Comparison of ENCODE assay signal across 18 mouse cellular contexts in genomic region chr14:27798184-27798934, GRCm38 (mm10).
A peak's percentile ranks its signal among the peaks of the same experiment; 100 is the strongest.
DNase-seq lines count a peak whose midpoint lies in the region; ATAC-seq and TF ChIP-seq lines count a peak whose summit lies in the region.
"Had no signal": no experiment of that assay in that cellular context is flagged by ENCODE, and none has a peak within 500 bp of the region (broad histone marks: within the 10 kb centered on the region; RNA-seq: fewer than 3 reads in every experiment).

No protein-coding gene starts in this region.

- intact Hi-C loops in gastrocnemius, postnatal 36 days (cut with DNase I) = no loop called here

- H3K27ac ChIP-seq in forebrain, embryonic 13.5 days = 0 out of 2 replicates have a peak overlapping the region, but pooled peaks have one; percentile 10
- H3K27ac ChIP-seq in forebrain, embryonic 12.5 days = no peak overlapping the region
- H3K27ac ChIP-seq: neural tube, embryonic 12.5 days had no signal

- H3K36me3 ChIP-seq in forebrain, embryonic 13.5 days (ENCODE audit: poor library complexity, severe bottlenecking) = no peaks in the 10 kb centered on the region
- no peaks in the 10 kb centered on the region for H3K36me3 ChIP-seq in forebrain, embryonic 12.5 days (replicated peaks)
- H3K36me3 ChIP-seq: neural tube, embryonic 12.5 days had no signal

- no peak for TF ChIP-seq POLR2A in brain, embryonic 14.5 days (IDR thresholded peaks at IDR 0.05; ENCODE audit: borderline replicate concordance, extremely low read depth, insufficient read depth, insufficient read length, poor library complexity, severe bottlenecking)

- 73% methylated on average over 11 of the region's 11 CpGs for WGBS in forebrain, embryonic 13.5 days
- 74% methylated on average over 11 of the region's 11 CpGs for WGBS in forebrain, embryonic 12.5 days

- no peak overlapping the region for H3K4me3 ChIP-seq in forebrain, embryonic 13.5 days
- H3K4me3 ChIP-seq in forebrain, embryonic 12.5 days (replicated peaks) = no peak overlapping the region
- H3K4me3 ChIP-seq: neural tube, embryonic 12.5 days had no signal

- no peak for ATAC-seq in forebrain, embryonic 13.5 days
- no peak for ATAC-seq in forebrain, embryonic 12.5 days (ENCODE audit: low FRiP score)
- ATAC-seq: midbrain, embryonic 16.5 days had no signal

- H3K9ac ChIP-seq in forebrain, embryonic 13.5 days = no peak overlapping the region
- H3K9ac ChIP-seq in forebrain, embryonic 12.5 days = no peak overlapping the region
- H3K9ac ChIP-seq: lung, embryonic 14.5 days; neural tube, embryonic 12.5 days had no signal

- no peak for TF ChIP-seq CTCF in brain, embryonic 14.5 days (IDR thresholded peaks at IDR 0.05; ENCODE audit: borderline replicate concordance, extremely low read depth, insufficient read depth, insufficient read length)

- peak; percentile 47 for DNase-seq in layer of hippocampus, adult 9-11 months
- DNase-seq in layer of hippocampus, adult 11-12 months (ENCODE audit: low spot score) = no peak
- DNase-seq in brain, embryonic 14.5 days (ENCODE audit: low read depth) = peak; percentile 38
- DNase-seq in right cerebral cortex, postnatal 36 days (ENCODE audit: low spot score in 2 of 2) = peak; percentile 43 to 50
- DNase-seq in gastrocnemius, postnatal 36 days = no peak
- DNase-seq: adrenal gland, adult 2 months; cerebellum, adult 9-10 months; gastrocnemius, postnatal 14 days; heart, postnatal 4 days; kidney, adult 9 months; lung, embryonic 14.5 days; thymus, postnatal 36 days had no signal

- H3K27me3 ChIP-seq in forebrain, embryonic 13.5 days = no peaks in the 10 kb centered on the region
- H3K27me3 ChIP-seq in forebrain, embryonic 12.5 days = no peaks in the 10 kb centered on the region
- H3K27me3 ChIP-seq: neural tube, embryonic 12.5 days had no signal

- peaks cover 7% of the 10 kb centered on the region for H3K4me1 ChIP-seq in forebrain, embryonic 13.5 days
- H3K4me1 ChIP-seq in forebrain, embryonic 12.5 days = peaks cover 9% of the 10 kb centered on the region

- no peak overlapping the region for H3K4me2 ChIP-seq in forebrain, embryonic 13.5 days
- H3K4me2 ChIP-seq in forebrain, embryonic 12.5 days = no peak overlapping the region
- H3K4me2 ChIP-seq: heart, embryonic 11.5 days; liver, embryonic 11.5 days; lung, embryonic 14.5 days; neural tube, embryonic 12.5 days had no signal

- H3K9me3 ChIP-seq in forebrain, embryonic 13.5 days (replicated peaks) = no peaks in the 10 kb centered on the region; the same call in 1 of the 2 replicates
- no peaks in the 10 kb centered on the region for H3K9me3 ChIP-seq in forebrain, embryonic 12.5 days
- H3K9me3 ChIP-seq: neural tube, embryonic 12.5 days had no signal

Comparison
In these comparisons a context has a peak if more than half of its experiments do, and no peak if none do; other contexts are left out.
1. DNase-seq: peak in layer of hippocampus, adult 9-11 months (single experiment), brain, embryonic 14.5 days (single experiment) and right cerebral cortex, postnatal 36 days (2 of 2); none in layer of hippocampus, adult 11-12 months (single experiment) and gastrocnemius, postnatal 36 days (0 of 2).